Mouse (Mus musculus) urinary bladder, adult 18-20 months (tissue): ENCODE measurements around the gene Aurkc.
"Not testable (repeated sequence)": the region's sequence is repeated elsewhere in the genome, so short reads cannot be mapped to it uniquely, and the experiment has no call there.

Experiments
- DNase-seq, 2 experiments: peaks; one replicate each; pipeline ENCODE4 v3.0.0; 2022; ENCODE audit warnings: low spot score in 2 of 2, mixed read lengths in 2 of 2

Gene Aurkc

DNA sequence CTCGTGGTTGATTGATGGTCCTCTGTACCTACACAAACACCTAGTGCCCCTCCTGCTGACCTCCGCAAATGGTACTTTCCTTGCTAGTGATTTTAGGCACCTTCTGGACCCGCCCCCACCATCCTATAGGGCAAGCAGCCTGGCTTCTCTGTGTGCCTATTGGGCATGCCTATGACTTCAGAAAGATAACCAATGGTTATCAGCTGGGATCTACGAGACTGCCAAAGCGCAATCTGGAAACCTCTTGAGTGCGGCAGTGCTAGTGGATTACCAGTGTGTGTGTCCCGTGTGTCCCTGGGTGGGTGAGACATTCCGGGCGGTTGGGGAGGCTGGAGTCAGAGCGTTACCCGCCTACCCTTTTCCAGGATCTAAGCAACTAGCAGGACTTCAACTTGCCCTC, at the start of gene Aurkc:
Aurkc (plus strand) TSS at position 50 of the 400 bp plus-strand sequence.
- not testable (repeated sequence) for DNase-seq

GRCm38 (mm10) chr7:6948061-6948460, 47.0 kb upstream of the Aurkc start:
- not testable (repeated sequence) for DNase-seq

DNA sequence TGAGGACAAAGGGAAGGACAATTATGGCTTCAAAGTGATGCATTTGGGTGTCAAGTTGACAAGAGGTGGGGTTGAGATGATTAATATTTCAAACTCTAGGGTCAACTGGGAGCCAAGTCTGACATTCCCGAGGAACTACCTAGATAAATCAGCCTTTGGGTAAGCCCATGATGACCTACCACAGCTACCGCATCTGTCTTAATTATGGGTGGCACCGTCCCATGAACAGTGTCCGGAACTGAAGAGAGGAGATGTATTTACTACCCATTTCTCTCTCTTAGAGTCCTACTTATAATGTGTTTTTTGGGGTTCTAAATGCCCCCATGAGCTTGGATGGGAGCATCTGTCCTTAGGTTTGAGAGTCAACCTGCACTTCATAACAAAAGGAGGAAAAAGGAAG, 38.5 kb upstream of the Aurkc start:
- no peak for DNase-seq

GRCm38 (mm10) chr7:6958574-6958973, 36.5 kb upstream of the Aurkc start:
- no peak for DNase-seq

DNA sequence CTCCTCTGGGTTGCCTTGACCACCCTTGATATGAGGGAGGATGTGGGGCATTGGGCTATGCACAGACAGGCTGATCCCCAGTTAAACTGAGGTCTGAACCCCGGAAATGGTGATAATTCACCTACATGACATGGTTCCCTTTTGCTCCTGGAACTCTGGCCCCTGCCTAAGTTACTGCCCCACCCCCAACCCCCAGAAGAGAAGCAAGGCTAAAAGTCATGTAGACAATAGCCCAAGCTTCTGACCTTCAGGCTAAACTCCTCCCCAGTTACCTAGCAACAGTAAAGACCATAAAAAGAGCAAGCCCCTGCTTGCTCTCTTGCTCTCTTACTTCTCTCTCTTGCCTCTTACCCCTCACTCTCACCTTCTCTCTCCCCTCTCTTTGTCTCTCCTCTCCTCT, 21.5 kb upstream of the Aurkc start:
- DNase-seq, result no peak

DNA sequence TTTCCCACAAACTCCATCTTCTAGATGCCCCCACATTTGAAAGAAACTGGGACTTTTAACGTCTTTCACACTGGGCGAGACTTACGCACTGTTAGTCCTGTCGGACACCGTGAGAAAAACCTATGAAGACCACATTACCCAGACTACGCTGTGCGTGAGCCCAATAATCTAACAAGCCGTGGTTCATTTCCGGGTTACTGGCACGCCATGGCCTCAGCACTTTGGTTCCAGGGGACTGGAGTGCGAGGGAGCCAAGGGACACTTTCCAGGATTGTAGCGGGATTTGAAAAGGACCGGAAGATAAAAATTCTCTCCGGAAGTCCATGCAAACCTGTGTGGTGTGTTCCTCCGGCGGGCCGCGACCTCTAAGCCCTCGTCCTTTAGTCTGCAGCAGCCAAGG, 18.2 kb upstream of the Aurkc start:
- DNase-seq, result no peak

GRCm38 (mm10) chr7:6998914-6999313, 3.8 kb downstream of the Aurkc start:
- DNase-seq, result not testable (repeated sequence)

- not testable (repeated sequence) for DNase-seq
Observed at GRCm38 (mm10) chr7:7005441-7005840, 10.3 kb downstream of the Aurkc start.

- no peak for DNase-seq
Observed at GRCm38 (mm10) chr7:7027445-7027844, 32.3 kb downstream of the Aurkc start.

DNA sequence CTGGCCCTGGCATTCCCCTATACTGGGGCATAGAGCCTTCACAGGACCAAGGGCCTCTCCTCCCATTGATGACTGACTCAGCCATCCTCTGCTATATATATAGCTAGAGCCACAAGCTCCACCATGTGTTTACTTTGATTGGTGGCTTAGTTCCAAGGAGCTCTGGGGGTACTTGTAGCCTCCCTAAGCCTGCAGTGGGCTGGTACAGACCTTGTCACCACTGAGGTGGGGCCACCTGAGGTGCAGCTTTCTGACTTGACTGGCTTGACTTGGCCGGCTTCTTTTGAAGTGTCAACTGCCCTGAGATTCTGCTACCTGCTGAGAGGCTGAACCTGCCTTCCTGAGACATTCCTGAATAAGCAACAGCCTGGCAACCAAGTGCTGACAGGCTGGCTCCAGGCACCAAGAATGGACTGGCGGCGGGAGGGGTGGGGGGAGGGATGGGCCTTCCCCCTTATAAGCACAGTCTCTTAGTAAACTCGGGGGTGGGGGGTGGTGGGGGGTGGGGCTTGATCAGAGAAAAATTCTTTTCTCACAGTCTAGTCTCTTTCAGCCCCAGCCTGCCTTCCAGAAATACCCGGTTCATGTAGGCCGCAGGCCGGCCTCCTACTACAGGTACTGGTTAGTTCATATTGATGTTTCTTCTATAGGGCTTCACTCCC, 54.7 kb downstream of the Aurkc start:
- not testable (repeated sequence) for DNase-seq
